Mouse (Mus musculus) spleen, adult 18-20 months (tissue): ENCODE measurements around the gene Bex4.
A peak's percentile ranks its signal among the peaks of the same experiment; 100 is the strongest.
"Not testable (repeated sequence)": the region's sequence is repeated elsewhere in the genome, so short reads cannot be mapped to it uniquely, and the experiment has no call there.

Experiments
- DNase-seq, 2 experiments: peaks; one replicate each; pipeline ENCODE4 v3.0.0; 2022; ENCODE audit warnings: mixed read lengths in 2 of 2

Bex4 gene

GRCm38 (mm10) chrX:136138827-136139639 is at the start of gene Bex4:
Gene Bex4 (plus strand): TSS chrX:136138996.
- DNase-seq = not testable (repeated sequence)

- DNase-seq = no peak
Measured at GRCm38 (mm10) chrX:136092497-136093279, 46.1 kb upstream of the Bex4 start.

- DNase-seq = no peak
Measured at GRCm38 (mm10) chrX:136094421-136094820, 44.4 kb upstream of the Bex4 start.

GRCm38 (mm10) chrX:136104046-136104723 is 34.6 kb upstream of the Bex4 start:
- DNase-seq = no peak

GRCm38 (mm10) chrX:136104724-136105088 is 34.1 kb upstream of the Bex4 start:
- DNase-seq = no peak

- DNase-seq = peak in 1 of 2 experiments; percentile 2
Measured at GRCm38 (mm10) chrX:136107942-136108341, 30.9 kb upstream of the Bex4 start.

GRCm38 (mm10) chrX:136115015-136115414 is 23.8 kb upstream of the Bex4 start:
- DNase-seq = no peak

GRCm38 (mm10) chrX:136115419-136115961 is 23.3 kb upstream of the Bex4 start:
- no peak for DNase-seq

- no peak for DNase-seq
Measured at GRCm38 (mm10) chrX:136127038-136127743, 11.6 kb upstream of the Bex4 start.

- peak in 1 of 2 experiments; percentile 21 for DNase-seq
Measured at GRCm38 (mm10) chrX:136127744-136128064, 11.1 kb upstream of the Bex4 start.

GRCm38 (mm10) chrX:136135559-136135958 is 3.2 kb upstream of the Bex4 start:
- no peak for DNase-seq

- DNase-seq = not testable (repeated sequence)
Measured at GRCm38 (mm10) chrX:136139640-136140004, 826 bp downstream of the Bex4 start.

GRCm38 (mm10) chrX:136141385-136141784 is 2.6 kb downstream of the Bex4 start:
- DNase-seq = no peak

- DNase-seq = no peak
Measured at GRCm38 (mm10) chrX:136143711-136144110, 4.9 kb downstream of the Bex4 start.

GRCm38 (mm10) chrX:136144195-136144594 is 5.4 kb downstream of the Bex4 start:
- no peak for DNase-seq

- DNase-seq = no peak
Measured at GRCm38 (mm10) chrX:136170625-136171024, 31.8 kb downstream of the Bex4 start.

GRCm38 (mm10) chrX:136171189-136172117 is 32.7 kb downstream of the Bex4 start:
- no peak for DNase-seq

- DNase-seq = peak; percentile 13 to 20
Measured at GRCm38 (mm10) chrX:136172118-136172551, 33.3 kb downstream of the Bex4 start, which contains the start of gene Tceal8. Gene Tceal8 (minus strand): TSS chrX:136172342.

- no peak for DNase-seq
Measured at GRCm38 (mm10) chrX:136172786-136173185, 34.0 kb downstream of the Bex4 start.

- DNase-seq = no peak
Measured at GRCm38 (mm10) chrX:136180897-136181553, 42.2 kb downstream of the Bex4 start.

GRCm38 (mm10) chrX:136183107-136183506 is 44.3 kb downstream of the Bex4 start:
- DNase-seq = no peak
